Mouse (Mus musculus) forebrain, postnatal 0 days (tissue): ENCODE results near the gene Fgf11. TPM values are rescaled to one million over a fixed set of nuclear protein-coding genes. Genes with fewer than 3 reads are reported as not detected.

Experiments used
- ATAC-seq: fragments of 200-750 bp; cut with Nextera tagmentation; 2 replicates; pipeline ENCODE4 v1.8.0; 2017; ENCODE audit warnings: mild to moderate bottlenecking, moderate library complexity
- DNase-seq: peaks from one replicate; pipeline ENCODE4 v3.0.0-alpha.2; 2015
- H3K27ac ChIP-seq: fragments of 300-500 bp; sonication (generic); 2 replicates; pipeline ENCODE4 v1.5.1; 2014; ENCODE audit warnings: low read depth, mild to moderate bottlenecking, antibody characterized with exemption, low read length, moderate library complexity, mixed read lengths
- H3K27me3 ChIP-seq: fragments of 300-500 bp; sonication (generic); 2 replicates; pipeline ENCODE4 v1.6.1; 2014; ENCODE audit warnings: mild to moderate bottlenecking, low read length, mixed read lengths; ENCODE audit not compliant: insufficient read depth
- H3K36me3 ChIP-seq: fragments of 300-500 bp; sonication (generic); 2 replicates; pipeline ENCODE4 v1.6.1; 2014; ENCODE audit warnings: mild to moderate bottlenecking, moderate library complexity; ENCODE audit not compliant: insufficient read depth
- H3K4me1 ChIP-seq: fragments of 300-500 bp; sonication (generic); 2 replicates; pipeline ENCODE4 v1.6.1; 2014; ENCODE audit warnings: antibody characterized with exemption; ENCODE audit not compliant: insufficient read depth
- H3K4me2 ChIP-seq: fragments of 300-500 bp; sonication (generic); 2 replicates; pipeline ENCODE4 v1.6.1; 2014; ENCODE audit warnings: low read depth, mild to moderate bottlenecking, moderate library complexity
- H3K4me3 ChIP-seq: fragments of 300-500 bp; sonication (generic); 2 replicates; pipeline ENCODE4 v1.5.1; 2014; ENCODE audit warnings: low read depth, low read length, mixed read lengths
- H3K9ac ChIP-seq: fragments of 300-500 bp; sonication (generic); 2 replicates; pipeline ENCODE4 v1.6.1; 2014; ENCODE audit warnings: mild to moderate bottlenecking
- H3K9me3 ChIP-seq: fragments of 300-500 bp; sonication (generic); 2 replicates; pipeline ENCODE4 v1.6.1; 2016; ENCODE audit warnings: low read length
- CTCF ChIP-seq: sonication (generic); IDR thresholded peaks from 2 replicates; pipeline ENCODE4 v1.5.1; 2016; ENCODE audit warnings: antibody characterized with exemption, control low read depth, low read depth
- WGBS: fragments of 180-500 bp; shearing (Covaris S2); extraction: QIAGEN DNeasy Blood & Tissue Kit; methylation state at CpG from one replicate; pipeline ENCODE4 v1.1.7; 2014; 5-methylcytosine and 5-hydroxymethylcytosine counted together
- polyA plus RNA-seq: library from polyadenylated mRNA; unstranded; fragments of >200 nt; fragmentation: Nextera tagmentation; extraction: Ambion mirVana; gene quantifications from 2 replicates; pipeline ENCODE4 v1.2.1, GENCODE M21; 2015
- total RNA-seq: library from RNA; depleted of rRNA; stranded (reverse); fragments of >200 nt; gene quantifications from 2 replicates; pipeline ENCODE4 v1.2.3, GENCODE M21; 2014

Gene Fgf11
- total and polyA plus RNA-seq, 2 experiments from 2014 or later = 3.1 to 10.1 TPM

GRCm38 (mm10) chr11:69804652-69804940 lies 2.9 kb upstream of the Fgf11 start:
- peaks cover 18% of the 10 kb centered on the region; the same call in 1 of the 2 replicates for H3K4me1 ChIP-seq

GRCm38 (mm10) chr11:69803786-69804651 lies 2.4 kb upstream of the Fgf11 start:
- H3K4me2 ChIP-seq = peak overlapping the region; percentile 97
- peak overlapping the region; percentile 48 for H3K4me3 ChIP-seq
- ATAC-seq (peak; percentile 30), DNase-seq (peak; percentile 73)
- 3% methylated on average over 60 of the region's 60 CpGs for WGBS
- H3K27me3 ChIP-seq = peaks cover 22% of the 10 kb centered on the region
- peaks cover 21% of the 10 kb centered on the region; the same call in 1 of the 2 replicates for H3K4me1 ChIP-seq
- no peaks in the 10 kb centered on the region for H3K36me3 ChIP-seq
- H3K9me3 ChIP-seq = no peaks in the 10 kb centered on the region
- peak; percentile 79 for TF ChIP-seq CTCF
- H3K9ac ChIP-seq = peak overlapping the region; percentile 55
- H3K27ac ChIP-seq = 0 out of 2 replicates have a peak overlapping the region, but pooled peaks have one; percentile 21

More at GRCm38 (mm10) chr11:69804652-69804940, 2.9 kb upstream of the Fgf11 start:
- Histone ChIP-seq H3K36me3 (no peaks in the 10 kb centered on the region), H3K27me3 (peaks cover 22% of the 10 kb centered on the region), H3K9me3 (no peaks in the 10 kb centered on the region), H3K9ac (no peak overlapping the region), H3K4me3 (peak overlapping the region; percentile 48; the same call in 1 of the 2 replicates), H3K27ac (no peak overlapping the region), H3K4me2 (no peak overlapping the region)
- WGBS = 5% methylated on average over 12 of the region's 12 CpGs
- ATAC-seq (no peak), DNase-seq (no peak)
- TF ChIP-seq CTCF = no peak

GRCm38 (mm10) chr11:69803328-69803727 lies 1.7 kb upstream of the Fgf11 start:
- no peak for TF ChIP-seq CTCF
- H3K27me3 ChIP-seq = peaks cover 22% of the 10 kb centered on the region
- 2% methylated on average over 12 of the region's 12 CpGs for WGBS
- peak overlapping the region; percentile 97 for H3K4me2 ChIP-seq
- H3K4me1 ChIP-seq = peaks cover 21% of the 10 kb centered on the region; the same call in 1 of the 2 replicates
- ATAC-seq (no peak), DNase-seq (no peak)
- no peaks in the 10 kb centered on the region for H3K36me3 ChIP-seq
- peak overlapping the region; percentile 78 for H3K27ac ChIP-seq
- peak overlapping the region; percentile 55 for H3K9ac ChIP-seq
- no peaks in the 10 kb centered on the region for H3K9me3 ChIP-seq
- H3K4me3 ChIP-seq = peak overlapping the region; percentile 48

- Histone ChIP-seq H3K9ac (peak overlapping the region; percentile 69), H3K4me2 (peak overlapping the region; percentile 97), H3K27me3 (peaks cover 22% of the 10 kb centered on the region), H3K4me3 (peak overlapping the region; percentile 48), H3K36me3 (peaks cover 4% of the 10 kb centered on the region; the same call in 1 of the 2 replicates), H3K9me3 (no peaks in the 10 kb centered on the region), H3K4me1 (peaks cover 21% of the 10 kb centered on the region; the same call in 1 of the 2 replicates), H3K27ac (peak overlapping the region; percentile 78)
- ATAC-seq (peak; percentile 14), DNase-seq (peak; percentile 83)
- TF ChIP-seq CTCF = no peak
- 3% methylated on average over 31 of the region's 33 CpGs for WGBS
Observed at GRCm38 (mm10) chr11:69802648-69803105, 1.0 kb upstream of the Fgf11 start.

- Histone ChIP-seq H3K9me3 (no peaks in the 10 kb centered on the region), H3K4me1 (peaks cover 25% of the 10 kb centered on the region; the same call in 1 of the 2 replicates), H3K36me3 (peaks cover 7% of the 10 kb centered on the region; the same call in 1 of the 2 replicates), H3K4me2 (peak overlapping the region; percentile 97), H3K4me3 (peak overlapping the region; percentile 48), H3K27ac (peak overlapping the region; percentile 96), H3K27me3 (peaks cover 14% of the 10 kb centered on the region), H3K9ac (peak overlapping the region; percentile 83)
- WGBS = under 1% methylated on average over 36 of the region's 36 CpGs
- DNase-seq (peak; percentile 95), ATAC-seq (peak; percentile 85)
- no peak; the same call in 1 of the 2 replicates for TF ChIP-seq CTCF
Observed at GRCm38 (mm10) chr11:69800392-69801197, 1.1 kb downstream of the Fgf11 start.

GRCm38 (mm10) chr11:69800138-69800391 lies 1.6 kb downstream of the Fgf11 start:
- Histone ChIP-seq H3K4me1 (peaks cover 28% of the 10 kb centered on the region), H3K4me2 (peak overlapping the region; percentile 97), H3K27me3 (peaks cover 8% of the 10 kb centered on the region), H3K9ac (peak overlapping the region; percentile 83), H3K36me3 (peaks cover 7% of the 10 kb centered on the region; the same call in 1 of the 2 replicates), H3K4me3 (peak overlapping the region; percentile 48), H3K27ac (peak overlapping the region; percentile 96), H3K9me3 (no peaks in the 10 kb centered on the region)
- no peak for TF ChIP-seq CTCF
- peak; percentile 21 for ATAC-seq
- DNase-seq = no peak
- WGBS = 3% methylated on average over 11 of the region's 11 CpGs
